Mouse (Mus musculus): ENCODE measurements around the gene Nars2.

Gene Nars2

GRCm38 (mm10) chr7:96971027-96971996, 20.0 kb downstream of the Nars2 start:
- DNase-seq (ENCODE audit: low spot score), result no peak

- no peak for DNase-seq (ENCODE audit: low spot score)
These were observed 21.0 kb downstream of the Nars2 start for GRCm38 (mm10) chr7:96972138-96972904.

GRCm38 (mm10) chr7:96975914-96976313, 24.6 kb downstream of the Nars2 start:
- DNase-seq (ENCODE audit: low spot score), result no peak

GRCm38 (mm10) chr7:96977209-96977608, 25.9 kb downstream of the Nars2 start:
- DNase-seq (ENCODE audit: low spot score), result no peak

GRCm38 (mm10) chr7:96981366-96981765, 30.1 kb downstream of the Nars2 start:
- no peak for DNase-seq (ENCODE audit: low spot score)

GRCm38 (mm10) chr7:96983660-96984347, 32.5 kb downstream of the Nars2 start:
- DNase-seq (ENCODE audit: low spot score), result no peak

- no peak for DNase-seq (ENCODE audit: low spot score)
These were observed 34.5 kb downstream of the Nars2 start for GRCm38 (mm10) chr7:96985798-96986197.

- DNase-seq (ENCODE audit: low spot score), result no peak
These were observed 35.6 kb downstream of the Nars2 start for GRCm38 (mm10) chr7:96986795-96987445.

GRCm38 (mm10) chr7:96987676-96988075, 36.4 kb downstream of the Nars2 start:
- DNase-seq (ENCODE audit: low spot score), result no peak

- no peak for DNase-seq (ENCODE audit: low spot score)
These were observed 61.7 kb downstream of the Nars2 start for GRCm38 (mm10) chr7:97012956-97013355.

- no peak for DNase-seq (ENCODE audit: low spot score)
These were observed 66.7 kb downstream of the Nars2 start for GRCm38 (mm10) chr7:97018005-97018404.

- no peak for DNase-seq (ENCODE audit: low spot score)
These were observed 67.1 kb downstream of the Nars2 start for GRCm38 (mm10) chr7:97018418-97018817.

- DNase-seq (ENCODE audit: low spot score), result no peak
These were observed 68.0 kb downstream of the Nars2 start for GRCm38 (mm10) chr7:97019303-97019702.

GRCm38 (mm10) chr7:97026772-97027358, 75.6 kb downstream of the Nars2 start:
- DNase-seq (ENCODE audit: low spot score), result no peak

- DNase-seq (ENCODE audit: low spot score), result no peak
These were observed 77.8 kb downstream of the Nars2 start for GRCm38 (mm10) chr7:97029151-97029550.

GRCm38 (mm10) chr7:97032412-97032811, 81.1 kb downstream of the Nars2 start:
- no peak for DNase-seq (ENCODE audit: low spot score)

GRCm38 (mm10) chr7:97039641-97040040, 88.3 kb downstream of the Nars2 start:
- no peak for DNase-seq (ENCODE audit: low spot score)

- no peak for DNase-seq (ENCODE audit: low spot score)
These were observed 90.7 kb downstream of the Nars2 start for GRCm38 (mm10) chr7:97041868-97042449.

GRCm38 (mm10) chr7:97042981-97043380, 91.7 kb downstream of the Nars2 start:
- no peak for DNase-seq (ENCODE audit: low spot score)

- no peak for DNase-seq (ENCODE audit: low spot score)
These were observed 109.7 kb downstream of the Nars2 start for GRCm38 (mm10) chr7:97060966-97061365.

GRCm38 (mm10) chr7:97071512-97071911, 120.2 kb downstream of the Nars2 start:
- no peak for DNase-seq (ENCODE audit: low spot score)
